Mouse (Mus musculus): Measurements from ENCODE around the gene Synj2bp.
A peak's percentile ranks its signal among the peaks of the same experiment; 100 is the strongest.
"Not testable (repeated sequence)": the region's sequence is repeated elsewhere in the genome, so short reads cannot be mapped to it uniquely, and the experiment has no call there.

Synj2bp gene

DNA sequence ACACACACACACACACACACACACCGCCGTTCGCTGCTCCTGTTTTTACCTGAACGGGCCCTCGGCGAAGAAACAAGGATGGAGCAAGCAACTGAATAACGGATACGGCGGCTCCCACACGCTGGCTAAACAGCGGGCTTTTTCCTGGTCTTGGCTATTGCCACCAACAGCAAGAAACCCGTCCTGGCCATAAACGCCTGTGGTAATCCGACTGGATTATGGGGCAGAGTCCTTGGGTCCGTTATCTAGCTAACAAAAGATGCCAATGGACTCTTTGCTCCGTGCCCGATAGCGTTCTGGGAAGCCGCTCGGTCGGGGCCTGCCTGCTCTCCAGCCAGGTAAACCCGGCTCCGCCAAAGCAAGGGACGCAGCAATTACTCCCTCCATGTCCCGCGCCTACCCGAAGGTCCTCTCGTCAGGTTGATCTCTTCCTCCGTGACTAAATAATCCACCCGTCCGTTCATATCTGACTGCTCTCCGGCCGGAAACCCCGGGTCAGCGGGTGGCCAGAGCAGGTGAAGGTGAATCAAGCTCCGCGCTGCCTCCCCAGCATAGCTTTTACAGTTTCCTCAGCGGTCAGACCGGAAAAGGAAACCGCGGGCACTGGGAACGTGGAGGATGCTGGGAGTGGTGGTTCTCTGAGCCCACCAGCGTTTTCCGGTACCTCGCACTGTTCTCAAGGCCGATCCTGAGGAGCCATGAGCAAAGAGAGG, at the start of gene Synj2bp, which contains the start of gene Gm20498:
Gene Synj2bp (minus strand): TSS at position 596 of the 713 bp plus-strand sequence.
Gene Gm20498 (minus strand): TSS at position 590 of the 713 bp plus-strand sequence.
- DNase-seq, result peak; percentile 90 to 94

DNA sequence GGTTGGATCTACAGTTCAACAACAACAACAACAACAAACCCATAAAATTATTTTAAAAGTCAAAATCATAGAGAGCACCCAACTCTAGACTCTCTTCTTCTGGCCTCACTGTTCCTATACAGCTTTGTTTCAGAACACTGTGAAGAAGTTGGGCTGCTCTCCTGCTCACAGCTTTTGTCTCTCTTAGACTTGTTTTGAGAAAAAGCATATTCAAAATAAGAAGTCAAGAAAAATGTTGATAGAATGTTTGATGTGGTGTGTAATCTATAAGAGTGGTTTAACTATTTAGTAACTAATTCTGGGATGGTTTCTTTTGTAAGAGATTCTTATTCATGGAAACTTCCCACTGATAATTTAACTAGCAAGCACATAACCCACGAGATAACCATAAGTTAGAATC, 35.7 kb upstream of the Synj2bp start, which contains the start of gene Adam21:
Gene Adam21 (minus strand): TSS at position 101 of the 400 bp plus-strand sequence.
- DNase-seq, result no peak

DNA sequence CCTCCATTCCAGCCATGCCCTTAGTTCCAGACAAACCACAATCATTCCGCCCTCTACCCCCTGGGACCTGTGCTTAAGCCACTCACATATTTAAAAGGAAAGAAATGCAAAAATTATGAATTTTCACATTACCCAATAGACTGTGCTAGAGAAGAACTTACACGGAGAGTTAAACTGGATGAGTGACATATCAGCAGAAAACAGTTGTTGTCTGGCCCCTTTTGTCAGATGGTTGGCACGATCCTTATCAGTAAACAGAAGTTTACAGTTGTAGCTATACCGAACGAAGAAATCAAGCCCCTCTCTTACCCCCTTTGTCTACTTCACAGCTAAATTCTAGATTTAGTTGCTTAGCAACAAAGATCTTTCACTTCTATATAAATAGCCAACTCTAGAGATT, 35.2 kb upstream of the Synj2bp start:
- no peak for DNase-seq

DNA sequence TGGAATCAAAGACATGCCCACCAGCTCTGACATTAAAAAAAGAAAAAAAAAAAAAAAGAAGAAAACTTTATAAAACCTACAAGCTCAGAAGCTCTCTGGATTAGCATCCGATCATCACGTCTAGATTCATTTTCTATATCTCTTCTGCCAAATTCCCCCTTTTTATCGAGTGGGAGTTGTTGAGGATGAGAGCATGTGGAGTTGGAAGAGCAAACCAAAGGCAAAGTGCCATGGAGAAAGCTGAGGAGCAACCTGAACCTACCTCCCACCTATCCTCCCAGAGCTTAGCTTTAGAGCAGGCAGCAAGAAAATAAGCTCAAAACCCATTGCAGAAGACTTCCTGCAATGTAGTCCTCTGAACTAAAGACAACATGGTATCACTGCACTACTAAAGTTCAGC, 31.5 kb upstream of the Synj2bp start:
- DNase-seq, result no peak

DNA sequence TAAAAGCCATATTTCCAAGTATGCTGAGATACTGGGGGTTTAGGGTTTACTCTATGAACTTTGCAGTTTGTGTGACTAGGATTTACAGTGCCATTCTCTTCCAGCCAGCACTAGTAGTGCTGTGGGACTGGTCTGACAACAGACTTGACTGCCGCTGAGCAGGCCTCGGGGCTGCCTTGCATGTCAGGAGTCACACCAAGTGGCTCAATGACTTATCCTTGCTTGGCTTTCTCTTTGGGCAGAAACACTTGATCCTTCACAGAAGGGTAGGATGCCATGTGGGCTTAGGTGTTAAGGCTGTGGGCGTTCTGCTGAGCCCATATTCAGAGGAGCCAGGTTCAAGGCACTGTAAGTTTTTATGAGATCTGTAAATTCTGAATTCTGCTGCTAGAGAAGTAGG, 16.6 kb upstream of the Synj2bp start:
- DNase-seq, result no peak

DNA sequence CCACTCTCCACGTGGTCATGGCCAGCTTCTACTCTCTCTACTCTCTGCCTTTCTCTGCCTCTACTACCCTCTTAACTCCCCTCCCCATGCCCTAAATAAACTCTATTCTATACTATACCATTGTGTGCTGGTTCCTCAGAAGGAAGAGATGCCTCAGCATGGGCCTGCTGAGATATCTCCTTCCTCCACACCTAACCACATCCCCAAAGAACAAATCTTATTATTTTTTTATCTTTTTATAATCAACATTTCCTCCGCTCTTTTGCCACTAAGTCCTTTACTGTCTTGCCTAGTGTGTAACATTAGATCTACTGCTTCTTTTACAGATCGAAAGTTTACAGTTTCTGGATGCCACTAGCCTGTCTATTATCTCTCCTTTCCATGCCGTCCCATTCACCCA, 14.5 kb upstream of the Synj2bp start:
- no peak for DNase-seq

DNA sequence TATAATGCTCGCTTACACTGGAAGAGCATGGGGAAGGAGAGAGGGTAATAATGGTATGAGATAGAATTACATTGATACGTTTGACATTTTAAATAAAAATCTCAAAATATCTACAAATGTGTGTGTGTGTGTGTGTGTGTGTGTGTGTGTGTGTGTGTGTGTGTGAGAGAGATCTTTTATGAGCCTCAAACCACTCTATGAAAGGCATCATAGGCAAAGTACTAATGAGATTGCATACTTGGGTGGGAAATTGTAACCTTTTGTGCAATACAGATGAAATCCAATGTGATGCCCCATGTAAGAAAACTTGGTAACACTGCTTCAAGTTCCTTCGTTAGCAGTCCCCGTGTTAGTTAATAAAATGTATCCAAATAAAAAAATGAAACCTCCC, 313 bp upstream of the Synj2bp start:
- DNase-seq, result no peak

DNA sequence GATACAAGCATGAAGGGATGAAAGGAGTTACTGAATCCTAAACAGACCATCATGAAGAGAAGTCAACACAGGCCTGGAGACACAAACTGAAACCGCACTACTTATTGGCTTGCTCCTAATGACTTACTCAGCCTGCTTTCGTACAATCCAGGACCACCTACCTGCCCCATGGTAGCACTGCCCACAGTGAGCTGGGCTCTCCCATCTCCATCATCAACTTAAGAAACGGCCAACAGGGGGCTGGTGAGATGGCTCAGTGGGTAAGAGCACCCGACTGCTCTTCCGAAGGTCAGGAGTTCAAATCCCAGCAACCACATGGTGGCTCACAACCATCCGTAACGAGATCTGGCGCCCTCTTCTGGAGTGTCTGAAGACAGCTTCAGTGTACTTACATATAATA, 2.1 kb downstream of the Synj2bp start:
- DNase-seq, result not testable (repeated sequence)

DNA sequence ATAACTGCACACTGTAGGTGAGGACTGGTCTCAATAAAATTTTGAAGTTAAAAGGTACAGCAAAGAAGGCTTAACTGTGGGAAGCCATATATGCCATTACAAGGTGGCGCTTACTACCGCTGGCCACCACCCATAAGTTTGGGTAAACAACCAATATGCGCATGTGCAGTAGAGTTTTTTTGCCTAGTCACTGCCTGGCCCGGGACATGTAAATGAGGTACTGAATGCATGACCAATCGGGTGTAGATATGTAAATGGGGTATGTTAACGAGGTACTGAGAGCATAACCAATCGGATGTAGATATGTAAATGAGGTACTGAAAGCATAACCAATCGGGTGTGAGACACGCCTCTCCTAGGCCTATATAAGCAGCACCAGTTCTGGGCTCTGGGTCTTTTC, 35.8 kb downstream of the Synj2bp start:
- DNase-seq, result not testable (repeated sequence)

DNA sequence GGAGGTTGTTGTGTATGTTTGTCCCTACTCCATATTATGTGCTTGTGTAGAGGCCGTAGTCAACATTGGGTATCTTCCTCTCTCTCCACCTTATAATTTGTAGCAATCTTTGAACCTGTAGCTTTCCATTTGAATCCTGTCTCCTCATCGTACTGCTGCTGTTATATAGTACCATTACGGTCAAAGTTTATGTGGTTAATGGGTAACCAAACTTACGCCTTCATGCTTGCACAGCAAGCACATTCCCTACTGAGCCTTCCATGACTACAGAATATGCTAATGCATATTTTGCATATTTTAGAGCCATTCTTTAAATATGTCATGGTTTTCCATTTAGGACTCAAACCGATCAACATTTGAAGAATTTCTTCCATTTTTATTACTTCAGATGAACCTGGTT, 42.2 kb downstream of the Synj2bp start:
- DNase-seq, result no peak

DNA sequence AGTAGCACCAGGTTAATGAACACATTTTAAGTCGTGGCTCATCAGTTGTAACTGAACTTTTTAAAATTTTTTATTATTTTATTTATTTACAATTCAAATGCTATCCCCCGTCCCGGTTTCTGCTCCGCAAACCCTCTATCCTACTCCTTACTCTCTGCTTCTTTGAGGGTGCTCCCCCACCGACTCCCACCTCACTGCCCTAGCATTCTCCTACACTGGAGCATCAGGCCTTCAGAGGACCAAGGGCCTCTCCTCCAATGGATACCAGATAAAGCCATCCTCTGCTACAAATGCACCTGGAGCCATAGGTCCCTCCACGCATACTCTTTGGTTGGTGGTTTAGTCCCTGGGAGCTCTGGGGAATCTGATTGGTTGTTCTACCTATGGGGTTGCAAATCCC, 47.4 kb downstream of the Synj2bp start:
- no peak for DNase-seq

DNA sequence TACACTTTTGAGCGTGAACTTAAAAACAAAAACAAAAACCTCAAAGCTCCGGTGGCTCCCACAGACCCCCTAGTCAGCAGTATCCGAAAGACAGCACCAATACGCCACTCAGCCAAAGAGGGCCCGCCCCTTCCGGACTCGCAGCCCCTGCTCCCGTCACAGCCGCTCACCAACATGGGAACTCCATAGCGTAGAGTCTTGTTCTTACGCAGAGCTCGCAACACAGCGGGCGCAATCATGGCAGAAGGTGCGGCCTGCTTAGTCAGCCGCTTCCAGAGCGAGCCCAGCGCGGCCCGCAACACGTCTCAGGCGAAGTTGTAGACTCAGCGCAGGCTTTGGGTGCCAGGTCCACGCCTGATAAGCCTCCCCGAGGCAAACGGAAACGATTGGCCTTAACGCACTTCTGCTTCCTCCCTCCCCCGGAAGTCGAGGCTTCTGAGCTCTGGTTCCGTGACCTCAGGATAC, 48.0 kb downstream of the Synj2bp start, which contains the start of gene Cox16:
Gene Cox16 (minus strand): TSS at position 401 of the 465 bp plus-strand sequence.
- DNase-seq, result peak; percentile 84 to 86

DNA sequence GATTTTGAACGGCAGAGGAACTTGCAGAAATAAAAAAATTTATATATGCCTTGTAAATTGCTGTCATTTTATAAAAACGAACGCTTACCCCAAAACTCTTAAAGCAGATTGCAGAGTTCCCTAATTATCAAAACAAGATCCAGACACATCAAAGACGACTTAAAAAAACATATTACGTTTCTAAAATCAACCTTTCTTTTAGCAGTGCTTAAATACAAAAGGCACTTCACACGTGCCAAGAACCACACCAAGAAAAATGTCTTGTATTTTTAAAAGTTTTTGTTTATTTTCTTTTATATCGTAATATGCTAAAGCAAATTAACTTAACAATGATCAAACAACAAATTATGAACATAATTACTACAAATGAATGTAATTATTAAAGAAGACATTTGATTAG, 48.5 kb downstream of the Synj2bp start:
- DNase-seq, result no peak

DNA sequence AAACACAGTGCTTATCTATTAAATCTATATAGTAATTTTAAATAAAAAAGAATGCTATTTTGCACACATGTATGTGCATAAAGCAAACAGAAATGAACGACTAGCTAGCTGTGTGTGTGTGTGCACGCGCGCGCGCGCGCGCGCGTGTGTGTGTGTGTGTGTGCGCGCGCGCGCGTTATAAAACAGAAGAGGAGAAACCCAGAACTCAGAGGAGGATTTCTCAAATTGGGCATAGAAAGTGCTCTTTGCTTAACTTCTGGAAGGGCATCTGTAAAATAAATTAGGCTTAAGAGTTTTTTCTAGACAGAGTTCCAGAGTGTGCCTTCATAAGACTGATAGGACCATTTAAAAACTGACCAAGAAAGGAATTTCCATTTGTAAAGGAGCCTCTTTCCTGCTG, 49.1 kb downstream of the Synj2bp start:
- DNase-seq, result peak; percentile 11 to 15

DNA sequence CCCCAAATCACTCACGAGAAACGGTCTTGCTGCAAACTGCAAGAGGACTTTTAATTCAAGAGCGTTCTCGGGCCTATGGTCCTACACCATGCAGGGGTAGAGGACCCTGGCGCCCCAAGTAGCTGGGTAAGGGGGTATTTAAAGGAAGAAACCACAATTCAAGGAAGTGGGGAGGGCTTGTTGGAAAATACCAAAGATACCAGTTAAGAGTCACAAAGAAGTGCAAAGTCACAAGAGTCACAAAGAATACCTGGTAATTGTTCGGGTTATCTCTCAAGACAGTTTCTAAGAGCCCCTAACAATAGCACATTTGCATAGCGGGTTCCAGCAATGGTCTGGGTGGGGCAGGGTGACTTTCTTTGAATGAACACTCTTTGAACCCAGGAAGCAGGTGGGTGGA, 73.7 kb downstream of the Synj2bp start:
- not testable (repeated sequence) for DNase-seq
